Mouse (Mus musculus) kidney, embryonic 15.5 days (tissue): ENCODE results near the gene Hist1h2bl. TPM values are rescaled to one million over a fixed set of nuclear protein-coding genes. Genes with fewer than 3 reads are reported as not detected.
"Not testable (repeated sequence)": the region's sequence is repeated elsewhere in the genome, so short reads cannot be mapped to it uniquely, and the experiment has no call there.

Experiments
- ATAC-seq: fragments of 200-750 bp; cut with Nextera tagmentation; replicated peaks from 2 replicates; pipeline ENCODE4 v1.8.0; 2017; ENCODE audit warnings: moderate TSS enrichment; ENCODE audit not compliant: low FRiP score
- H3K27ac ChIP-seq: fragments of 300-500 bp; sonication (generic); 2 replicates; pipeline ENCODE4 v1.5.1; 2015; ENCODE audit warnings: mild to moderate bottlenecking, inconsistent platforms
- H3K27me3 ChIP-seq: fragments of 300-500 bp; sonication (generic); 2 replicates; pipeline ENCODE4 v1.6.1; 2015; ENCODE audit warnings: inconsistent platforms
- H3K36me3 ChIP-seq: fragments of 300-500 bp; sonication (generic); 2 replicates; pipeline ENCODE4 v1.6.1; 2015; ENCODE audit warnings: inconsistent platforms
- H3K4me1 ChIP-seq: fragments of 300-500 bp; sonication (generic); 2 replicates; pipeline ENCODE4 v1.6.1; 2015; ENCODE audit warnings: inconsistent platforms
- H3K4me2 ChIP-seq: fragments of 300-500 bp; sonication (generic); 2 replicates; pipeline ENCODE4 v1.6.1; 2015; ENCODE audit warnings: moderate library complexity, mild to moderate bottlenecking, inconsistent platforms
- H3K4me3 ChIP-seq: fragments of 300-500 bp; sonication (generic); replicated peaks from 2 replicates; pipeline ENCODE4 v1.5.1; 2015; ENCODE audit warnings: mild to moderate bottlenecking, inconsistent platforms
- H3K9ac ChIP-seq: fragments of 300-500 bp; sonication (generic); 2 replicates; pipeline ENCODE4 v1.6.1; 2015; ENCODE audit warnings: mild to moderate bottlenecking, inconsistent platforms
- H3K9me3 ChIP-seq: fragments of 300-500 bp; sonication (generic); replicated peaks from 2 replicates; pipeline ENCODE4 v1.6.1; 2016; ENCODE audit warnings: inconsistent platforms
- WGBS: fragments of 180-500 bp; shearing (Covaris S2); methylation state at CpG from one replicate; pipeline ENCODE4 v1.1.7; 2015; ENCODE audit warnings: mixed read lengths; 5-methylcytosine and 5-hydroxymethylcytosine counted together
- polyA plus RNA-seq: library from polyadenylated mRNA; unstranded; fragments of >200 nt; fragmentation: Nextera tagmentation; extraction: Ambion mirVana; gene quantifications from 2 replicates; pipeline ENCODE4 v1.2.1, GENCODE M21; 2015

Gene Hist1h2bl
- polyA plus RNA-seq, 1 experiment from 2014 or later: 1.6 TPM

GRCm38 (mm10) chr13:21718381-21719080 is 2.6 kb upstream of the Hist1h2bl start:
- Histone ChIP-seq H3K4me1 (peaks cover 46% of the 10 kb centered on the region), H3K27me3 (no peaks in the 10 kb centered on the region), H3K4me3 (peak overlapping the region; percentile 51), H3K4me2 (peak overlapping the region; percentile 79), H3K9me3 (no peaks in the 10 kb centered on the region), H3K27ac (peak overlapping the region; percentile 92), H3K9ac (peak overlapping the region; percentile 62), H3K36me3 (no peaks in the 10 kb centered on the region)
- WGBS: 49% methylated on average over 4 of the region's 4 CpGs
- ATAC-seq: no peak

GRCm38 (mm10) chr13:21717397-21718357 is 1.7 kb upstream of the Hist1h2bl start, which contains the start of gene Hist1h3h:
TSS of gene Hist1h3h (plus strand) at chr13:21717659.
- not testable (repeated sequence) for H3K9me3 ChIP-seq, H3K36me3 ChIP-seq, H3K27me3 ChIP-seq
- ATAC-seq: peak; percentile 41
- Histone ChIP-seq H3K4me2 (peak within 1 kb of the TSS; percentile 79), H3K27ac (peak within 1 kb of the TSS; percentile 98), H3K9ac (peak within 1 kb of the TSS; percentile 65), H3K4me1 (peaks cover 42% of the 10 kb centered on the region), H3K4me3 (peak within 1 kb of the TSS; percentile 51)
- WGBS: 1% methylated on average over 24 of the region's 56 CpGs

GRCm38 (mm10) chr13:21716540-21717391 is 823 bp upstream of the Hist1h2bl start:
- Histone ChIP-seq H3K9ac (peak overlapping the region; percentile 65), H3K4me2 (peak overlapping the region; percentile 79), H3K4me1 (peaks cover 37% of the 10 kb centered on the region), H3K4me3 (peak overlapping the region; percentile 49), H3K27ac (peak overlapping the region; percentile 98)
- H3K36me3 ChIP-seq, H3K27me3 ChIP-seq, H3K9me3 ChIP-seq: not testable (repeated sequence)
- 0% methylated on average over 15 of the region's 38 CpGs for WGBS
- 0 out of 2 replicates have a peak, but pooled peaks have one; percentile 0 for ATAC-seq

- WGBS: under 1% methylated on average over 22 of the region's 22 CpGs
- H3K27ac ChIP-seq: peak overlapping the region; percentile 98
Observed at GRCm38 (mm10) chr13:21715131-21715863, 646 bp downstream of the Hist1h2bl start.

GRCm38 (mm10) chr13:21714725-21715124 is 1.2 kb downstream of the Hist1h2bl start:
- no peaks in the 10 kb centered on the region for H3K27me3 ChIP-seq
- peak overlapping the region; percentile 79 for H3K4me2 ChIP-seq
- no peaks in the 10 kb centered on the region for H3K36me3 ChIP-seq
- H3K9me3 ChIP-seq: no peaks in the 10 kb centered on the region
- H3K4me3 ChIP-seq: peak overlapping the region; percentile 49
- H3K4me1 ChIP-seq: peaks cover 30% of the 10 kb centered on the region
- H3K27ac ChIP-seq: peak overlapping the region; percentile 98
- WGBS: under 1% methylated on average over 7 of the region's 7 CpGs
- H3K9ac ChIP-seq: peak overlapping the region; percentile 67; the same call in 1 of the 2 replicates
- ATAC-seq: no peak

More at GRCm38 (mm10) chr13:21715131-21715863, 646 bp downstream of the Hist1h2bl start:
- peaks cover 36% of the 10 kb centered on the region for H3K4me1 ChIP-seq
- H3K9ac ChIP-seq: peak overlapping the region; percentile 67
- no peaks in the 10 kb centered on the region for H3K9me3 ChIP-seq
- no peaks in the 10 kb centered on the region for H3K27me3 ChIP-seq
- peak overlapping the region; percentile 49 for H3K4me3 ChIP-seq
- H3K36me3 ChIP-seq: no peaks in the 10 kb centered on the region
- no peak for ATAC-seq
- H3K4me2 ChIP-seq: peak overlapping the region; percentile 79

- WGBS: 28% methylated on average over 4 of the region's 4 CpGs
- Histone ChIP-seq H3K36me3 (no peaks in the 10 kb centered on the region), H3K27ac (no peak overlapping the region), H3K27me3 (no peaks in the 10 kb centered on the region), H3K9ac (peak overlapping the region; percentile 45; the same call in 1 of the 2 replicates), H3K9me3 (no peaks in the 10 kb centered on the region), H3K4me1 (peaks cover 17% of the 10 kb centered on the region), H3K4me3 (peak overlapping the region; percentile 77), H3K4me2 (peak overlapping the region; percentile 75)
- no peak for ATAC-seq
Observed at GRCm38 (mm10) chr13:21711698-21712097, 4.2 kb downstream of the Hist1h2bl start.

GRCm38 (mm10) chr13:21710821-21711525 is 5.0 kb downstream of the Hist1h2bl start:
- ATAC-seq: peak; percentile 80
- Histone ChIP-seq H3K4me3 (peak overlapping the region; percentile 77), H3K9ac (peak overlapping the region; percentile 45), H3K27me3 (no peaks in the 10 kb centered on the region), H3K36me3 (no peaks in the 10 kb centered on the region), H3K27ac (peak overlapping the region; percentile 54; the same call in 1 of the 2 replicates), H3K4me1 (peaks cover 17% of the 10 kb centered on the region), H3K4me2 (peak overlapping the region; percentile 75), H3K9me3 (no peaks in the 10 kb centered on the region)
- WGBS: 2% methylated on average over 22 of the region's 22 CpGs

GRCm38 (mm10) chr13:21710031-21710711 is 5.8 kb downstream of the Hist1h2bl start:
- no peaks in the 10 kb centered on the region for H3K36me3 ChIP-seq
- H3K27me3 ChIP-seq: no peaks in the 10 kb centered on the region
- H3K4me2 ChIP-seq: peak overlapping the region; percentile 75
- peak; percentile 76 for ATAC-seq
- H3K9me3 ChIP-seq: no peaks in the 10 kb centered on the region
- peak overlapping the region; percentile 93 for H3K27ac ChIP-seq
- peaks cover 13% of the 10 kb centered on the region for H3K4me1 ChIP-seq
- H3K4me3 ChIP-seq: peak overlapping the region; percentile 77
- peak overlapping the region; percentile 48; the same call in 1 of the 2 replicates for H3K9ac ChIP-seq
- WGBS: under 1% methylated on average over 32 of the region's 32 CpGs

- 75% methylated on average over 4 of the region's 4 CpGs for WGBS
- 0 out of 2 replicates have a peak, but pooled peaks cover 6% of the 10 kb centered on the region for H3K4me1 ChIP-seq
- no peak overlapping the region for H3K9ac ChIP-seq
- H3K27me3 ChIP-seq: no peaks in the 10 kb centered on the region
- no peak overlapping the region for H3K4me3 ChIP-seq
- no peaks in the 10 kb centered on the region for H3K9me3 ChIP-seq
- no peak overlapping the region for H3K4me2 ChIP-seq
- no peak for ATAC-seq
- H3K27ac ChIP-seq: no peak overlapping the region
- no peaks in the 10 kb centered on the region for H3K36me3 ChIP-seq
Observed at GRCm38 (mm10) chr13:21706669-21707068, 9.3 kb downstream of the Hist1h2bl start.

GRCm38 (mm10) chr13:21697811-21698210 is 18.1 kb downstream of the Hist1h2bl start, which contains the start of gene Olfr1359:
TSS of gene Olfr1359 (plus strand) at chr13:21698111.
- no peaks in the 10 kb centered on the region for H3K36me3 ChIP-seq
- no peaks in the 10 kb centered on the region for H3K9me3 ChIP-seq
- no peak for ATAC-seq
- no peak within 1 kb of the TSS for H3K27ac ChIP-seq
- H3K4me2 ChIP-seq: no peak within 1 kb of the TSS
- H3K27me3 ChIP-seq: no peaks in the 10 kb centered on the region
- H3K4me3 ChIP-seq: no peak within 1 kb of the TSS
- no peak within 1 kb of the TSS for H3K9ac ChIP-seq
- no peaks in the 10 kb centered on the region for H3K4me1 ChIP-seq
